ENCODE assay signal across 19 mouse cellular contexts in genomic region chr17:30134955-30135735, GRCm38 (mm10).
DNase-seq lines count a peak whose midpoint lies in the region; ATAC-seq and TF ChIP-seq lines count a peak whose summit lies in the region.
"Had no signal": no experiment of that assay in that cellular context is flagged by ENCODE, and none has a peak within 500 bp of the region (broad histone marks: within the 10 kb centered on the region; RNA-seq: fewer than 3 reads in every experiment).

No protein-coding gene starts in this region.

- H3K4me3 ChIP-seq in intestine, embryonic 15.5 days (replicated peaks): no peak overlapping the region
- no peak overlapping the region for H3K4me3 ChIP-seq in stomach, embryonic 14.5 days (ENCODE audit: low read depth, low read length)
- H3K4me3 ChIP-seq in midbrain, postnatal 0 days (ENCODE audit: low read depth, low read length): no peak overlapping the region
- H3K4me3 ChIP-seq: forebrain, embryonic 13.5 days; heart, embryonic 15.5 days; hindbrain, embryonic 13.5 days; lung, embryonic 15.5 days; midbrain, embryonic 13.5 days had no signal

- H3K36me3 ChIP-seq in intestine, embryonic 15.5 days: no peaks in the 10 kb centered on the region
- H3K36me3 ChIP-seq in stomach, embryonic 14.5 days (ENCODE audit: control insufficient read depth, insufficient read depth, low read length): no peaks in the 10 kb centered on the region; the same call in 1 of the 2 replicates
- H3K36me3 ChIP-seq in midbrain, postnatal 0 days (ENCODE audit: insufficient read depth, low read length): no peaks in the 10 kb centered on the region; the same call in 1 of the 2 replicates

- ATAC-seq in intestine, embryonic 15.5 days: peak; percentile 64
- peak; percentile 37; the same call in 1 of the 2 replicates for ATAC-seq in stomach, embryonic 14.5 days (ENCODE audit: insufficient number of reproducible peaks, insufficient read depth, low FRiP score, low read depth)
- ATAC-seq in midbrain, postnatal 0 days (ENCODE audit: low FRiP score): no peak
- ATAC-seq: CD4-positive, CD25-positive, alpha-beta regulatory T cell, adult 4 months; forebrain, embryonic 13.5 days; midbrain, embryonic 13.5 days had no signal

- H3K4me2 ChIP-seq in intestine, embryonic 15.5 days (replicated peaks): peak overlapping the region; percentile 20; the same call in 1 of the 2 replicates
- H3K4me2 ChIP-seq in stomach, embryonic 14.5 days (replicated peaks; ENCODE audit: low read depth, low read length): no peak overlapping the region
- no peak overlapping the region for H3K4me2 ChIP-seq in midbrain, postnatal 0 days (ENCODE audit: low read depth, low read length, poor library complexity, severe bottlenecking)
- H3K4me2 ChIP-seq: forebrain, embryonic 13.5 days; heart, embryonic 15.5 days; hindbrain, embryonic 13.5 days; lung, embryonic 15.5 days; midbrain, embryonic 13.5 days had no signal

- 62% methylated on average over 10 of the region's 10 CpGs for WGBS in intestine, embryonic 15.5 days
- 64% methylated on average over 10 of the region's 10 CpGs for WGBS in stomach, embryonic 14.5 days
- 73% methylated on average over 10 of the region's 10 CpGs for WGBS in midbrain, postnatal 0 days

- peak overlapping the region; percentile 66 for H3K27ac ChIP-seq in intestine, embryonic 15.5 days
- H3K27ac ChIP-seq in stomach, embryonic 14.5 days (ENCODE audit: low read length): peak overlapping the region; percentile 35; the same call in 1 of the 2 replicates
- H3K27ac ChIP-seq in midbrain, postnatal 0 days (ENCODE audit: low read depth, low read length): no peak overlapping the region
- H3K27ac ChIP-seq: forebrain, embryonic 13.5 days; heart, embryonic 15.5 days; hindbrain, embryonic 13.5 days; lung, embryonic 15.5 days; midbrain, embryonic 13.5 days had no signal

- no peak for TF ChIP-seq CTCF in midbrain, postnatal 0 days (IDR thresholded peaks at IDR 0.05)

- H3K9ac ChIP-seq in intestine, embryonic 15.5 days: no peak overlapping the region
- no peak overlapping the region for H3K9ac ChIP-seq in stomach, embryonic 14.5 days (replicated peaks; ENCODE audit: low read depth, low read length)
- no peak overlapping the region for H3K9ac ChIP-seq in midbrain, postnatal 0 days (replicated peaks; ENCODE audit: low read length, poor library complexity, severe bottlenecking)
- H3K9ac ChIP-seq: forebrain, embryonic 13.5 days; heart, embryonic 15.5 days; hindbrain, embryonic 13.5 days; lung, embryonic 15.5 days; midbrain, embryonic 13.5 days had no signal

- no peaks in the 10 kb centered on the region for H3K27me3 ChIP-seq in intestine, embryonic 15.5 days (replicated peaks)
- no peaks in the 10 kb centered on the region for H3K27me3 ChIP-seq in stomach, embryonic 14.5 days (ENCODE audit: control insufficient read depth, insufficient read depth, low read length)
- H3K27me3 ChIP-seq in midbrain, postnatal 0 days (ENCODE audit: insufficient read depth, low read length): no peaks in the 10 kb centered on the region
- H3K27me3 ChIP-seq: forebrain, embryonic 13.5 days; heart, embryonic 15.5 days; hindbrain, embryonic 13.5 days; lung, embryonic 15.5 days; midbrain, embryonic 13.5 days had no signal

- peaks cover 12% of the 10 kb centered on the region for H3K4me1 ChIP-seq in intestine, embryonic 15.5 days (replicated peaks)
- peaks cover 7% of the 10 kb centered on the region; the same call in 1 of the 2 replicates for H3K4me1 ChIP-seq in stomach, embryonic 14.5 days (ENCODE audit: control insufficient read depth, insufficient read depth, low read length)
- H3K4me1 ChIP-seq in midbrain, postnatal 0 days (ENCODE audit: insufficient read depth, low read length): no peaks in the 10 kb centered on the region

- DNase-seq in left cerebral cortex, adult 11 months (ENCODE audit: low spot score): peak; percentile 16
- no peak for DNase-seq in left cerebral cortex, adult 8-10 months (ENCODE audit: low spot score in 2 of 2)
- DNase-seq in brain, adult 2 months (ENCODE audit: low read depth, low spot score): peak; percentile 65
- no peak for DNase-seq in midbrain, postnatal 0 days (ENCODE audit: low spot score)
- DNase-seq in cerebellum, postnatal 14 days: no peak
- DNase-seq: cerebellum, postnatal 10 days; heart, adult 18-20 months; kidney, adult 11 months; kidney, postnatal 36 days; thymus, postnatal 25 days had no signal

- H3K9me3 ChIP-seq in intestine, embryonic 15.5 days: no peaks in the 10 kb centered on the region
- no peaks in the 10 kb centered on the region for H3K9me3 ChIP-seq in stomach, embryonic 14.5 days (ENCODE audit: control insufficient read depth, low read depth, low read length)
- no peaks in the 10 kb centered on the region for H3K9me3 ChIP-seq in midbrain, postnatal 0 days (ENCODE audit: low read length)
- H3K9me3 ChIP-seq: forebrain, embryonic 13.5 days; G1E; heart, embryonic 15.5 days; hindbrain, embryonic 13.5 days; lung, embryonic 15.5 days; midbrain, embryonic 13.5 days had no signal

Comparison
In these comparisons a context has a peak if more than half of its experiments do, and no peak if none do; other contexts are left out.
1. DNase-seq: peak in left cerebral cortex, adult 11 months (single experiment) and brain, adult 2 months (single experiment); none in left cerebral cortex, adult 8-10 months (0 of 2), midbrain, postnatal 0 days (single experiment) and cerebellum, postnatal 14 days (0 of 2).